Mouse (Mus musculus) liver, embryonic 13.5 days (tissue): ENCODE data around the gene Clcn2. TPM values are rescaled to one million over a fixed set of nuclear protein-coding genes. Genes with fewer than 3 reads are reported as not detected.

Experiments
- ATAC-seq: fragments of 200-750 bp; cut with Nextera tagmentation; 2 replicates; pipeline ENCODE4 v1.8.0; 2017; ENCODE audit warnings: low read depth, mild to moderate bottlenecking, moderate number of reproducible peaks, moderate library complexity
- DNase-seq: peaks from one replicate; pipeline ENCODE4 v3.0.0; 2022
- H3K27ac ChIP-seq: fragments of 300-500 bp; sonication (generic); 2 replicates; pipeline ENCODE4 v1.5.1; 2015; ENCODE audit warnings: moderate library complexity, mild to moderate bottlenecking, inconsistent platforms
- H3K27me3 ChIP-seq: fragments of 300-500 bp; sonication (generic); 2 replicates; pipeline ENCODE4 v1.6.1; 2015; ENCODE audit warnings: mild to moderate bottlenecking, inconsistent platforms
- H3K36me3 ChIP-seq: fragments of 300-500 bp; sonication (generic); 2 replicates; pipeline ENCODE4 v1.6.1; 2015; ENCODE audit warnings: mild to moderate bottlenecking, inconsistent platforms
- H3K4me1 ChIP-seq: fragments of 300-500 bp; sonication (generic); replicated peaks from 2 replicates; pipeline ENCODE4 v1.6.1; 2015; ENCODE audit warnings: inconsistent platforms
- H3K4me2 ChIP-seq: fragments of 300-500 bp; sonication (generic); 2 replicates; pipeline ENCODE4 v1.6.1; 2015; ENCODE audit warnings: inconsistent platforms, mild to moderate bottlenecking, moderate library complexity
- H3K4me3 ChIP-seq: fragments of 300-500 bp; sonication (generic); replicated peaks from 2 replicates; pipeline ENCODE4 v1.5.1; 2015; ENCODE audit warnings: mild to moderate bottlenecking, inconsistent platforms
- H3K9ac ChIP-seq: fragments of 300-500 bp; sonication (generic); 2 replicates; pipeline ENCODE4 v1.6.1; 2015; ENCODE audit warnings: mild to moderate bottlenecking, inconsistent platforms
- H3K9me3 ChIP-seq: fragments of 300-500 bp; sonication (generic); replicated peaks from 2 replicates; pipeline ENCODE4 v1.6.1; 2016; ENCODE audit warnings: inconsistent platforms
- WGBS: fragments of 180-500 bp; shearing (Covaris S2); methylation state at CpG from one replicate; pipeline ENCODE4 v1.1.7; 2015; ENCODE audit not compliant: insufficient replicate concordance; 5-methylcytosine and 5-hydroxymethylcytosine counted together
- polyA plus RNA-seq: library from polyadenylated mRNA; unstranded; fragments of >200 nt; fragmentation: Nextera tagmentation; extraction: Ambion mirVana; gene quantifications from 2 replicates; pipeline ENCODE4 v1.2.1, GENCODE M21; 2015

Clcn2 gene
- polyA plus RNA-seq, 1 experiment from 2014 or later, result 7.6 TPM

DNA sequence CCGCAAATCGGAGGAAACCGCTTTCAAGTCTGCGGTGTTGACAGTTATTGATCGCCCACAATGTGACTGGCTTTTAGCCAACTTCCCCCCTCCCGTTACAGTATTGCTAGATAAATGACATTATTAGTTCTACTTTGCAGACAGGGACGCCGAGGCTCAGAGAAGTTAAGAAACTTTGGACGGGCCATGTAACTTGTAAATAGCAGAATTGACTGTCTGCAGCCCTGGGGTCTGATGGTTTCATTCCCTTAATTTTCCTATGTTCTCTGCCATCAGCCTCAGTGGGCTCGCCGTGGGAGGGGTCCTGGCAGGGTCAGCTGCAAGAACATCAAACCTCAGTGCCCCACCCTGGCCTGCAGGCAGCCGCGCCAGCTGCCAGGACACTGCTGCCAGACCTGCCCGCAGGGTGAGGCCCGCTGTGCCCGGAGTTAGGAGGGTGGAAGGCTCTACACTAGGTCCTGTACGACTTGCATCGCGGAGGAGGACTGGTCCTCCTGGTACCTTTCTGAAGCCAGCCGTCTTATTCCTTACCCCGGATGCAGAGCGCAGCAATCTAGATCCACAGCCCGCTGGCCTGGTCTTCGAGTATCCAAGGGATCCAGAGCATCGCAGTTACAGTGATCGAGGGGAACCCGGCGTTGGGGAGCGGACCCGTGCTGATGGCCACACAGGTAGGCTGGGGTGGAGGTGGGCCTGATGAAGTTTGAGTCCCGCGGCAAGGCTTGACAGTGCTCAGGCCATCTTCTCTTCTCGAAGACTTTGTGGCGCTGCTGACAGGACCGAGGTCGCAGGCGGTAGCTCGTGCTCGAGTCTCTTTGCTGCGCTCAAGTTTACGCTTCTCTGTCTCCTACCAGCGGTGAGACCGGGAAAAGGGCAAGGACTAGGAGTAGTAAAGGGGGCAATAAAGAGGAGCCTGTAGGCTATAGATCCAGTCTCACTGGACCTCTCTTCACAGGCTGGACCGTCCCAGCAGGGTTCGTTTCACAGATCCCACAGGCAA lies 16.5 kb upstream of the Clcn2 start, which contains the start of gene Thpo:
Thpo (minus strand) TSS at position 781 of the 1,000 bp plus-strand sequence.
- peak within 1 kb of the TSS; percentile 44 for H3K9ac ChIP-seq
- peaks cover 9% of the 10 kb centered on the region; the same call in 1 of the 2 replicates for H3K4me1 ChIP-seq
- 5% methylated on average over 45 of the region's 45 CpGs for WGBS
- no peak for DNase-seq
- H3K27ac ChIP-seq, result no peak within 1 kb of the TSS
- peaks cover 92% of the 10 kb centered on the region for H3K27me3 ChIP-seq
- H3K4me2 ChIP-seq, result peak within 1 kb of the TSS; percentile 69
- H3K36me3 ChIP-seq, result no peaks in the 10 kb centered on the region
- peak within 1 kb of the TSS; percentile 55 for H3K4me3 ChIP-seq
- no peaks in the 10 kb centered on the region for H3K9me3 ChIP-seq
- ATAC-seq, result no peak

DNA sequence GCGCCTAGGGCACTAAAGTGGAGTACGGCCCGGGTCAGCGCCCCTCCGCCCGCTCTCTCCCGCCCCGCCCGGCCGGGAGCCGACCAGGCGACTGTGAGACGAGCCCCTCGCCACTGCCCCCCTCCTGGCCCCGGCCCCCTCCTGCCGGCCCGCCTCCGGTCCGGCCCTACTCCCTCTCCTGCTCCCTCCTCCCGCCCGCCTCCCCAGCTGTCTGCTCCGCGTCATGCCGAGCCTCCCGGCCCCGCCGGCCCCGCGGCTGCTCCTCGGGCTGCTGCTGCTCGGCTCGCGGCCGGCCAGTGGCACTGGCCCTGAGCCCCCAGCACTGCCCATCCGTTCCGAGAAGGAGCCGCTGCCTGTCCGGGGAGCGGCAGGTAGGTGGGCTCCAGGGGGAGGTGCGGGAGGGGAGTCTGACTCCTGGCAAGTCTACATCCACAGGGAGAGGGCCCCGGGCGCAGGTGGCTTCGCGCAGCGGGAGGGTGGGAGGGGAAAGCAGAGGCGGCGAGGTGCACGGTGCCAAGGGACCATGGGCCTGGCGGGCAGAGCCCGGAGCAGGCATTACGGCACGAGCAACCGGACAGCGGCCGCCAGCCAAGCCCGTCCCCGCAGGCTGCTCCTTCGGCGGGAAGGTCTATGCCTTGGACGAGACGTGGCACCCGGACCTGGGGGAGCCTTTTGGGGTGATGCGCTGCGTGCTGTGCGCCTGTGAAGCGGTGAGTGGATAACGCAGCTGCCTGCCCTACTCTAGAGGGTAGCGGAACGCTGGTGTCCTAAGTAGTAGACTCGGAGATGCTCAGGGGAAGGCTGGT lies 15.6 kb upstream of the Clcn2 start, which contains the start of gene Chrd:
Chrd (plus strand) TSS at position 203 of the 806 bp plus-strand sequence.
- DNase-seq, result no peak
- peak within 1 kb of the TSS; percentile 69 for H3K4me2 ChIP-seq
- 2% methylated on average over 57 of the region's 70 CpGs for WGBS
- peak; percentile 26 for ATAC-seq
- peaks cover 9% of the 10 kb centered on the region; the same call in 1 of the 2 replicates for H3K4me1 ChIP-seq
- H3K9ac ChIP-seq, result peak within 1 kb of the TSS; percentile 44
- H3K27me3 ChIP-seq, result peaks cover 93% of the 10 kb centered on the region
- H3K36me3 ChIP-seq, result no peaks in the 10 kb centered on the region; the same call in 1 of the 2 replicates
- H3K4me3 ChIP-seq, result peak within 1 kb of the TSS; percentile 55
- H3K9me3 ChIP-seq, result no peaks in the 10 kb centered on the region
- H3K27ac ChIP-seq, result no peak within 1 kb of the TSS

DNA sequence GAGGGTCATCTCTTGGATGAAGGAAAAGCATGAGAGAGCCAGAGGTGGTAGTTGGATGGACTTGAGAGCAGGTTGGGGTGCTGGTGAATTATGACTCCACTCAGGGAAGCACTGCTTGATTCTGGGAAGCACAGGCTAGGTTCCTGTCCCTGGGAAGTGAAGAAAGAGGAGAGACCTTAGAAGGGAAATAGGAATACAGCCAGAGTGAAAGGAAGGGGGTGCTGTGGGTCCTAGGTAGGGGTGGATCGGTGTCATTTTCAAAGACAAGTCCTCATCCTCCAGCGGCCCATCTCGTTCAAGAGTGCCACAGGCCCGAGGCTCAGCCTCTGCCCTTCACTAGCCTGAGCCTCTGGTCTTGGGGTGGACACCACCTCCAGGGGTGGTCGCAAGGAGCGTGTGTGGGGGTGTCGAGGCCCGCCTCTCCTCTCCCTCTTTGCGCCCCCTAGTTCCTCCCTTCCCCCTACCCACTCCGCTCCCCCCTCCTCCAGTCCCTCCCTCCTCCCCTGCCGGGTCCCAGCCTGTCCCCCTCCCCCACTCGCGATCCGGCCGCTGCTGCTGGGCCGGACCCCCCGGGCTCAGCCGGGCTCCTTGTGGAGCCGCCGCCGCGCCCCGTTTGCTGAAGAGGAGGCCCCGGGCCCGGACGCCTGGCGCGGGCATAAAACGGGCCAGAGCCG lies 14.8 kb upstream of the Clcn2 start:
- peak overlapping the region; percentile 44 for H3K9ac ChIP-seq
- H3K4me1 ChIP-seq, result peaks cover 9% of the 10 kb centered on the region; the same call in 1 of the 2 replicates
- DNase-seq, result no peak
- WGBS, result 2% methylated on average over 19 of the region's 30 CpGs
- no peak; the same call in 1 of the 2 replicates for ATAC-seq
- H3K4me3 ChIP-seq, result peak overlapping the region; percentile 55
- no peak overlapping the region for H3K27ac ChIP-seq
- H3K4me2 ChIP-seq, result peak overlapping the region; percentile 69
- H3K9me3 ChIP-seq, result no peaks in the 10 kb centered on the region
- H3K36me3 ChIP-seq, result no peaks in the 10 kb centered on the region; the same call in 1 of the 2 replicates
- H3K27me3 ChIP-seq, result peaks cover 87% of the 10 kb centered on the region

DNA sequence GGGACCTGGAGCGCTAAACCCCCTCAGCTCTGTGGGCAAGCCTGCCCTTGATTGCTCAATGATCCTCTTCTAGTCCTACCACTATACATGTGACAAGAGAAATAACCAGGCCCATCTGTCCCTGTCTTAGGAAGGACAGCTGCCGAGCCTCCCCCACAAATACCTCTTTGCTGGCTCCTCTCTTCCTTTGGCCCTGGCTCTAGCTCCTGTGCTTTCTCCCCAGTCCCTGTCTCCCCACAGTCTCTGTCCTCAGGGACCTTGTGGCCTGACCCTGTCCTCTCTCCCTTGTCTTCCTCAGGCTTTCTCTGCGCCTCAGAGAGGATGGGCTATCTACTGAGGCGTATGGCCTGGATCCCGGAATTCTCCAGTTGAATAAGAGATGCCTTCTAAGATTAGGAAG lies 14.1 kb upstream of the Clcn2 start:
- H3K4me3 ChIP-seq, result no peak overlapping the region
- no peak for DNase-seq
- H3K27me3 ChIP-seq, result peaks cover 80% of the 10 kb centered on the region
- no peak for ATAC-seq
- H3K9ac ChIP-seq, result no peak overlapping the region
- no peak overlapping the region for H3K27ac ChIP-seq
- H3K36me3 ChIP-seq, result no peaks in the 10 kb centered on the region; the same call in 1 of the 2 replicates
- H3K9me3 ChIP-seq, result no peaks in the 10 kb centered on the region
- WGBS, result 53% methylated on average over 5 of the region's 5 CpGs
- H3K4me1 ChIP-seq, result peaks cover 9% of the 10 kb centered on the region; the same call in 1 of the 2 replicates
- no peak overlapping the region for H3K4me2 ChIP-seq

DNA sequence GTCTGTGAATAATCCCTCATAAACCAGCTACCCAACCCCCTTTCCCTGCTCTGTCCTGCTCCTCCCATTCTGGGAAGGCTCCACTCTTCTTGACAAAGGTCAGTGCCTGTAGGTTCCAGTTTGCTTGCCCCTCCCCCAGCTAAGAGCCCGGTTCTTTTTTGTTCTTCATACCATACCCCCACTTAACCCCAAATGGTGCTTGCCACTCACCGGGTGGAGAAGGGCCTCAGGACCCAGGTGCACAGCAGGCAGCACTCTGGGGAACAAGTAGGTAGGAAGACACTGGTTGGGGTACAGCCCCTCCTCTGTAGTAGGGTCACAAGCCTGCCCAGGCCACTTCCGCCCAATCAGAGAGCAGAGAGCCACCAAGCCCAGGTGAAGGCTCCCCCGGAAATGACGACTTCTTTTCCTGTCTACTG lies 12.8 kb upstream of the Clcn2 start:
- no peak overlapping the region for H3K9ac ChIP-seq
- H3K27ac ChIP-seq, result peak overlapping the region; percentile 44; the same call in 1 of the 2 replicates
- H3K4me1 ChIP-seq, result peaks cover 9% of the 10 kb centered on the region; the same call in 1 of the 2 replicates
- no peaks in the 10 kb centered on the region for H3K9me3 ChIP-seq
- WGBS, result 24% methylated on average over 5 of the region's 5 CpGs
- DNase-seq (no peak), ATAC-seq (peak; percentile 70)
- H3K36me3 ChIP-seq, result no peaks in the 10 kb centered on the region; the same call in 1 of the 2 replicates
- H3K4me2 ChIP-seq, result peak overlapping the region; percentile 42; the same call in 1 of the 2 replicates
- H3K4me3 ChIP-seq, result peak overlapping the region; percentile 33
- H3K27me3 ChIP-seq, result peaks cover 66% of the 10 kb centered on the region

DNA sequence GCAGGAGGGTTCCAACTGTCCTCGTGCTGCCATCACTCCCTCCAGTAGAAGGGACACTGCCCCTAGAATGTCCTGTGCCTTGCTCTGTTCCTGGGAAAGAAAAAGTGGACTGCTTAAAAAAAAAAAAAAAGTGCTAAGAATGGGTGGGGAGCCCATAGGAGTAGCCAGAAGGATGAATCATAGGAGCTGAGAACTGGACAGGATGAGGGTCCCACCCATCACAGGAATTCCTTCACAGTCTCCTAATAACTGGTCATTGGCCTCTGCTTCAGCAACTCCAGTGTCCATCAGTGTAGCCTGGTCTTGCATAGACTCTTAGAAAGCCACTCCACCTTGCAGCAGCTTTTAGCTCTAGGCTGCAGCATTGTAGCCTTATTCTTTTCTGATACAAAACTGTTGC lies 8.8 kb upstream of the Clcn2 start:
- Histone ChIP-seq H3K27me3 (peaks cover 27% of the 10 kb centered on the region), H3K9me3 (no peaks in the 10 kb centered on the region), H3K9ac (no peak overlapping the region), H3K4me2 (no peak overlapping the region), H3K27ac (no peak overlapping the region), H3K36me3 (peaks cover 12% of the 10 kb centered on the region), H3K4me1 (peaks cover 11% of the 10 kb centered on the region), H3K4me3 (no peak overlapping the region)
- ATAC-seq, result no peak
- 50% methylated on average over 1 of the region's 1 CpGs for WGBS
- DNase-seq, result no peak

DNA sequence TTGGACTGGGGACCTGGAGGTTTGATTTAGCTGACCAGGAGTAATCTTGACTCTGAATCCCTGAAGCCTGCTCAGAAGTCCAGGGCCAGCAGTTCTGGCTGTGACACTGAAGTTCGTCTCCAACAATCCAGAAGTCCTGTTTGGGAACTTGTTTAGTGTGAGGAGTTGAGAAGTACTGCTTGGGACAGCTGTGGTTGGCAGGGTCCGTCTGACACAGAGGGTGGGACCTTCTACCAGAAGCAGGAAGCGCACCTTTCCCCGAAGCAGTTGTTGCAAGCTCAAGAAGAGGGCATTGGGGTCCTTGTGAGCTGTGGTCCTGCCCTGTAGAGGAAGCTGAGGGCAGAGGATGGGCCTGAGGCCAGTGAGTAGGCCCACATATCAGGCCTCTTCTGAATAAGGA lies 8.2 kb upstream of the Clcn2 start:
- Histone ChIP-seq H3K9ac (no peak overlapping the region), H3K4me3 (no peak overlapping the region), H3K36me3 (peaks cover 18% of the 10 kb centered on the region), H3K4me1 (peaks cover 11% of the 10 kb centered on the region), H3K4me2 (no peak overlapping the region), H3K27ac (no peak overlapping the region), H3K9me3 (no peaks in the 10 kb centered on the region), H3K27me3 (peaks cover 21% of the 10 kb centered on the region)
- 55% methylated on average over 4 of the region's 4 CpGs for WGBS
- DNase-seq (no peak), ATAC-seq (no peak)

DNA sequence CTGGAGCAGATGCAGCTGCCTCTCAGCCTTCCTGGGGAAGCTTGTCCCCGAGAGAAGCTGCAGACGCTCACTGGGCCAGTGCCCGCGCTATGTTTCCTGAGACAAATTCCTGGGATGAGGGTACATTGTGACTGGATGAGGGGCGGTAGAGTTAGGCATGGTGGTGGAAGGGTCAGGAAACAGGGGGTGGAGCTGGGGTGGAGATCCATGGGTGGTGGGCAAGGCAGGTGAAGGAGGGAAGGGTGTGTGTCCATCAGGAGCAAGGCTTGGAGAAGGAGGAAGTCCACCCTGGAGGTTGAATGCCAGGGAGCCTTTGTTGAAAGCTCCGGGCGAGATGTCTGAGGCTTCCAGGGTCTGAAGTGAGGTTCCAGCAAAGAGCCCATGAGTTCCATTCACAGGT lies 7.8 kb upstream of the Clcn2 start:
- DNase-seq, result no peak
- Histone ChIP-seq H3K27me3 (peaks cover 16% of the 10 kb centered on the region), H3K9me3 (no peaks in the 10 kb centered on the region), H3K27ac (no peak overlapping the region), H3K4me3 (no peak overlapping the region), H3K9ac (no peak overlapping the region), H3K4me2 (no peak overlapping the region), H3K36me3 (peaks cover 22% of the 10 kb centered on the region), H3K4me1 (peaks cover 11% of the 10 kb centered on the region)
- ATAC-seq, result no peak
- 75% methylated on average over 7 of the region's 7 CpGs for WGBS

DNA sequence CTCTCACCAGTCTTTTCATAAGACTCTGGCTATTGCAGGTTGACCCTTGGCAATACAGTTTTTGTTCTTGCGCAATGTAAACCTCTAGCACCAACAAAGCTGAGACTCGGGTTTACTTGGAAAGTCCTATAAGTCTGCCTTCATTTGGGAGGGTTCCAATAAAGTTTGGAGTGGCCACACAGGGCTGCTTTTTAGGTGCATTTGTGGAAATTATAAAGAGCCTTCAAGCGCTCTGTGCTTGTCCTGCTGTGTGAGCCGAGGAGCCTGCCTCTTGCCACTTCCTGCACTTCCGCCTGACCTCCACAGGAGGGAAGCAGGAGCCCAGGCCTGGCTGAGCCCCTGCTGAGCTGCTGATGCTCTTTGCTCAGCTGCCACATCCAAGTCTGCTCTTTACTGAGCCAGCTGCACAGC lies 6.8 kb upstream of the Clcn2 start:
- 29% methylated on average over 5 of the region's 5 CpGs for WGBS
- no peak for DNase-seq
- ATAC-seq, result peak; percentile 53

DNA sequence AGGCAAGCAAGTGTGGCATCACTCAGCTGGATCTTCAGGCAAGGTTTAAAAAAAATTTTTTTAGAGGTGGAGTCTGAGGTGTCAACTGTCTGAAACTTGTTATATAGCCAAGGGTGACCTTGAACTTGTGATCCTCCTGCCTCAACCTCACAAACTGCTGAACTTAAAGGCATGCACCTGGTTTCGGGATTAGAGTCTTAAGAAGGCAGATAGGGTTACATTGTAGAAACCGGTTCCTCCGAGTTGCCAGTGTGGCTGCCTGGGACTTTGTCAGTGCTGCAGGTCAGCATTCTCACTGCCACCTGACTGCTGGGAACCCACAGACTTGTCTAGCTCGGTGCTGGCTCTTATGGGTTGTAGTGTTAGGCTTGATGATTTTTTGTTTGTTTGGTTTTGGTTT lies 5.7 kb upstream of the Clcn2 start:
- ATAC-seq, result no peak
- Histone ChIP-seq H3K27me3 (no peaks in the 10 kb centered on the region; the same call in 1 of the 2 replicates), H3K36me3 (peaks cover 32% of the 10 kb centered on the region), H3K9me3 (no peaks in the 10 kb centered on the region), H3K4me1 (peaks cover 22% of the 10 kb centered on the region), H3K4me2 (no peak overlapping the region), H3K27ac (no peak overlapping the region), H3K9ac (no peak overlapping the region), H3K4me3 (no peak overlapping the region)
- no peak for DNase-seq
- 55% methylated on average over 4 of the region's 4 CpGs for WGBS

More for the DNA sequence above, 6.8 kb upstream of the Clcn2 start:
- no peak overlapping the region for H3K4me2 ChIP-seq
- H3K27me3 ChIP-seq, result peaks cover 10% of the 10 kb centered on the region
- H3K36me3 ChIP-seq, result peaks cover 32% of the 10 kb centered on the region
- H3K4me3 ChIP-seq, result no peak overlapping the region
- no peak overlapping the region for H3K27ac ChIP-seq
- no peak overlapping the region for H3K9ac ChIP-seq
- peaks cover 15% of the 10 kb centered on the region for H3K4me1 ChIP-seq
- no peaks in the 10 kb centered on the region for H3K9me3 ChIP-seq
